Mouse (Mus musculus) forebrain, embryonic 11.5 days (tissue): ENCODE measurements around the gene 1110002E22Rik. TPM values are rescaled to one million over a fixed set of nuclear protein-coding genes. Genes with fewer than 3 reads are reported as not detected.

Experiments used
- ATAC-seq: fragments of 200-750 bp; cut with Nextera tagmentation; replicated peaks from 2 replicates; pipeline ENCODE4 v1.8.0; 2017; ENCODE audit warnings: moderate TSS enrichment; ENCODE audit not compliant: low FRiP score
- DNase-seq: peaks from one replicate; pipeline ENCODE4 v3.0.0-alpha.2; 2017; ENCODE audit warnings: low spot score
- H3K27ac ChIP-seq: fragments of 300-500 bp; sonication (generic); 2 replicates; pipeline ENCODE4 v1.5.1; 2014; ENCODE audit warnings: low read depth, low read length
- H3K27me3 ChIP-seq: fragments of 300-500 bp; sonication (generic); 2 replicates; pipeline ENCODE4 v1.6.1; 2014; ENCODE audit warnings: mild to moderate bottlenecking, low read length, mixed read lengths; ENCODE audit not compliant: control insufficient read depth, insufficient read depth
- H3K36me3 ChIP-seq: fragments of 300-500 bp; sonication (generic); 2 replicates; pipeline ENCODE4 v1.6.1; 2014; ENCODE audit warnings: mild to moderate bottlenecking, low read length, moderate library complexity, mixed read lengths; ENCODE audit not compliant: control insufficient read depth, insufficient read depth
- H3K4me1 ChIP-seq: fragments of 300-500 bp; sonication (generic); replicated peaks from 2 replicates; pipeline ENCODE4 v1.6.1; 2014; ENCODE audit warnings: low read length, mixed read lengths; ENCODE audit not compliant: control insufficient read depth, insufficient read depth
- H3K4me2 ChIP-seq: fragments of 300-500 bp; sonication (generic); 2 replicates; pipeline ENCODE4 v1.6.1; 2014; ENCODE audit warnings: low read depth, mild to moderate bottlenecking, low read length, moderate library complexity, mixed read lengths; ENCODE audit not compliant: severe bottlenecking
- H3K4me3 ChIP-seq: fragments of 300-500 bp; sonication (generic); 2 replicates; pipeline ENCODE4 v1.5.1; 2014; ENCODE audit warnings: low read depth, low read length
- H3K9ac ChIP-seq: fragments of 300-500 bp; sonication (generic); 2 replicates; pipeline ENCODE4 v1.6.1; 2014; ENCODE audit warnings: low read length
- H3K9me3 ChIP-seq: fragments of 300-500 bp; sonication (generic); 2 replicates; pipeline ENCODE4 v1.6.1; 2016; ENCODE audit warnings: low read length, mixed read lengths; ENCODE audit not compliant: control insufficient read depth
- WGBS: fragments of 180-500 bp; shearing (Covaris S2); extraction: QIAGEN DNeasy Blood & Tissue Kit; methylation state at CpG from one replicate; pipeline ENCODE4 v1.1.7; 2014; 5-methylcytosine and 5-hydroxymethylcytosine counted together
- polyA plus RNA-seq: library from polyadenylated mRNA; unstranded; fragments of >200 nt; fragmentation: Nextera tagmentation; extraction: Ambion mirVana; gene quantifications from 2 replicates; pipeline ENCODE4 v1.2.1, GENCODE M21; 2014

1110002E22Rik gene
- 0.09 TPM in 1 of 2 replicates, not detected in the other for polyA plus RNA-seq

- DNase-seq (no peak), ATAC-seq (no peak)
- 82% methylated on average over 32 of the region's 33 CpGs for WGBS
- Histone ChIP-seq H3K9ac (no peak within 1 kb of the TSS), H3K4me1 (no peaks in the 10 kb centered on the region), H3K36me3 (no peaks in the 10 kb centered on the region), H3K4me2 (no peak within 1 kb of the TSS), H3K27me3 (no peaks in the 10 kb centered on the region), H3K27ac (no peak within 1 kb of the TSS), H3K9me3 (no peaks in the 10 kb centered on the region), H3K4me3 (no peak within 1 kb of the TSS)
Measured at GRCm38 (mm10) chr3:138064732-138065645, at the start of gene 1110002E22Rik. 1110002E22Rik (plus strand) TSS chr3:138065052.

DNA sequence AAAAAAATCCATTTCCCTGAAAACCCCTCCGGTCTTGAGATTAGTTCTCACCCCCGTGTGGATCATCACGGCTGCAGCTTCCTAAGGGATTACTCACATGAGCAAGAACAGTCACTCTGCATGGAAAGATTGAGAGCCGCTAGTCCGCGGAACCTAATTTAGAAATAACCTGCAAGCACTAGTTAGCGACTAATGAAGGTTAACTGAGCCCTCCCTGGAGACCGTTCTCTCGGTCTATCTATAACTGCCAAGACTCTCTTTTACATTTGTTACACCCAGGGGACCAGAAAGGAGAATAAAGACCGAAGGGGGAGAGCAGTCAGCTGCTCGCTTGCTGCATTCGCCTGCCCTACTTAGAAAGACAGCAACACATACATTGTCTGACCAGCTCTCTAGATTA lies 48.0 kb upstream of the 1110002E22Rik start:
- H3K36me3 ChIP-seq, result no peaks in the 10 kb centered on the region
- no peak for ATAC-seq
- H3K4me2 ChIP-seq, result no peak overlapping the region
- no peak overlapping the region for H3K4me3 ChIP-seq
- no peaks in the 10 kb centered on the region; the same call in 1 of the 2 replicates for H3K9me3 ChIP-seq
- no peak overlapping the region for H3K27ac ChIP-seq
- no peak for DNase-seq
- H3K27me3 ChIP-seq, result no peaks in the 10 kb centered on the region
- no peaks in the 10 kb centered on the region for H3K4me1 ChIP-seq
- no peak overlapping the region for H3K9ac ChIP-seq
- 91% methylated on average over 12 of the region's 12 CpGs for WGBS

DNA sequence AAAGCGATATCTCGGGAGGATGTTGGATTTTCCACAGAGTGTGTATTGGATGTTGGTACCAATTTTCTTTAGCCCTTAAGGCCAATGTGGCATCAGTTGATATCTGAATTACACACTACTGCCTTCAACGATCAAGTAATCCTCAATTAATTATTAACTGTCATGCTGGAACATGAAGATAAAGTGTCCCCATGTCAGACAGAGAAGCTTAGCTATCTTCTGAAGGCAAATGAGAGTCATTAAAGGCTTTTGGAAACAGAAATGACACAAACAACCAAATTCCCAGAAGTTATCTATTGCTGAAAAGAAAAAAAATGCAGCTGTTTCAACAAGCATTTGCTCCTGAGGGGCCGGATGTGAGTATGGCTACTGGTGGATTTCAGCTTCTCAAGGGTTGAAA lies 42.8 kb upstream of the 1110002E22Rik start:
- H3K27me3 ChIP-seq, result no peaks in the 10 kb centered on the region
- DNase-seq (no peak), ATAC-seq (no peak)
- no peak overlapping the region for H3K9ac ChIP-seq
- no peaks in the 10 kb centered on the region; the same call in 1 of the 2 replicates for H3K9me3 ChIP-seq
- H3K36me3 ChIP-seq, result no peaks in the 10 kb centered on the region
- no peak overlapping the region for H3K4me3 ChIP-seq
- no peak overlapping the region for H3K27ac ChIP-seq
- WGBS, result 89% methylated on average over 4 of the region's 4 CpGs
- H3K4me1 ChIP-seq, result no peaks in the 10 kb centered on the region
- H3K4me2 ChIP-seq, result no peak overlapping the region

DNA sequence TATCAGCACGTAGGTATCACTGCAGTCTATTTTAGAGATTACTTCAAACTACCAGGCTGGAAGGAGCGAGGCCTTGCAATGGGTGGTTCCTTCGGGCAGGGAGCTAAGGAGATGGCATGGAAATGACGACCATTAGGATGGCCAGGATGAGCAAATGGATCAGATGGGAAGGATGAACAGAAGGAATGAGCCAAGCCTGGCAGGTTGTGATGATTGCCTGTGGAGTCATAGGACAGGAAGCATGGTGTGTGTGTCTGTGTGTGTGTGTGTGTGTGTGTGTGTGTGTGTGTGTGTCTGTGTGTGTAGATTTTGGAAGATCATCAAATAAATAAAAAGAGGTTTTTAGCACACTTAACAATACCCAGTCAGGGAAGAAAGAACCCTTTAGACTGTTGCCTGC lies 42.2 kb upstream of the 1110002E22Rik start:
- DNase-seq (no peak), ATAC-seq (no peak)
- H3K4me3 ChIP-seq, result no peak overlapping the region
- no peak overlapping the region for H3K4me2 ChIP-seq
- no peak overlapping the region for H3K9ac ChIP-seq
- H3K9me3 ChIP-seq, result no peaks in the 10 kb centered on the region; the same call in 1 of the 2 replicates
- WGBS, result 86% methylated on average over 4 of the region's 4 CpGs
- no peaks in the 10 kb centered on the region for H3K27me3 ChIP-seq
- no peaks in the 10 kb centered on the region for H3K4me1 ChIP-seq
- no peaks in the 10 kb centered on the region for H3K36me3 ChIP-seq
- H3K27ac ChIP-seq, result no peak overlapping the region

GRCm38 (mm10) chr3:138026286-138026685 lies 38.6 kb upstream of the 1110002E22Rik start:
- Histone ChIP-seq H3K27ac (no peak overlapping the region), H3K4me2 (no peak overlapping the region), H3K9me3 (no peaks in the 10 kb centered on the region), H3K4me3 (no peak overlapping the region), H3K4me1 (no peaks in the 10 kb centered on the region), H3K36me3 (no peaks in the 10 kb centered on the region), H3K9ac (no peak overlapping the region), H3K27me3 (no peaks in the 10 kb centered on the region)
- WGBS, result 89% methylated on average over 10 of the region's 10 CpGs
- DNase-seq (no peak), ATAC-seq (no peak)

- Histone ChIP-seq H3K4me3 (no peak overlapping the region), H3K4me1 (no peaks in the 10 kb centered on the region), H3K36me3 (no peaks in the 10 kb centered on the region), H3K4me2 (no peak overlapping the region), H3K9me3 (no peaks in the 10 kb centered on the region), H3K27ac (no peak overlapping the region), H3K9ac (no peak overlapping the region), H3K27me3 (no peaks in the 10 kb centered on the region)
- no peak for DNase-seq
- ATAC-seq, result no peak
- 84% methylated on average over 5 of the region's 5 CpGs for WGBS
Measured at GRCm38 (mm10) chr3:138027575-138028362, 37.1 kb upstream of the 1110002E22Rik start.

- no peak overlapping the region for H3K9ac ChIP-seq
- ATAC-seq, result no peak
- WGBS, result 91% methylated on average over 5 of the region's 5 CpGs
- H3K4me1 ChIP-seq, result no peaks in the 10 kb centered on the region
- H3K36me3 ChIP-seq, result no peaks in the 10 kb centered on the region
- no peaks in the 10 kb centered on the region for H3K27me3 ChIP-seq
- H3K4me2 ChIP-seq, result no peak overlapping the region
- H3K27ac ChIP-seq, result no peak overlapping the region
- H3K4me3 ChIP-seq, result no peak overlapping the region
- no peak for DNase-seq
- H3K9me3 ChIP-seq, result no peaks in the 10 kb centered on the region
Measured at GRCm38 (mm10) chr3:138029351-138029750, 35.5 kb upstream of the 1110002E22Rik start.

DNA sequence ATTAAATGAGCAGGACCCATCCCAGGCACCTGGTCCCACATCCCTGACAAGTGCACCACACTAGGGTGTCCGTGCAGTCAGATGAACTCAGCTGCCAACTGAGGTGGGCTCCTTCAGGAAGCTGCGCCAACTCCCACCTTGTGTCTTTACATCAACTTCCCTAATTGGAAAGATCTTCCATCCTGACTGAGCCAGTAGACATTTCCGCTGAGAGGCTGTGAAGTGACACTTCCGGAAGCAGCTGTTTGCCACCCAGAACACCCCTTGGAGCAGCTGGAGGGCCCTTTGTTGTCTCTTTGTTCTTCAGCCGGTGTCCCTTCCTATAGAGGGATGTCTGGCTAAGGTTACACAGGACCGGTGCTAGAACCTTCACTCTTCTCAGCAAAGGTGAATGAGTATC lies 34.3 kb upstream of the 1110002E22Rik start:
- Histone ChIP-seq H3K4me1 (no peaks in the 10 kb centered on the region), H3K36me3 (no peaks in the 10 kb centered on the region), H3K4me3 (no peak overlapping the region), H3K27ac (no peak overlapping the region), H3K9ac (no peak overlapping the region), H3K27me3 (no peaks in the 10 kb centered on the region), H3K9me3 (no peaks in the 10 kb centered on the region), H3K4me2 (no peak overlapping the region)
- ATAC-seq, result no peak
- WGBS, result 89% methylated on average over 6 of the region's 6 CpGs
- DNase-seq, result no peak
